Comparison of ENCODE assay signal across 9 mouse cellular contexts in the genomic region with DNA sequence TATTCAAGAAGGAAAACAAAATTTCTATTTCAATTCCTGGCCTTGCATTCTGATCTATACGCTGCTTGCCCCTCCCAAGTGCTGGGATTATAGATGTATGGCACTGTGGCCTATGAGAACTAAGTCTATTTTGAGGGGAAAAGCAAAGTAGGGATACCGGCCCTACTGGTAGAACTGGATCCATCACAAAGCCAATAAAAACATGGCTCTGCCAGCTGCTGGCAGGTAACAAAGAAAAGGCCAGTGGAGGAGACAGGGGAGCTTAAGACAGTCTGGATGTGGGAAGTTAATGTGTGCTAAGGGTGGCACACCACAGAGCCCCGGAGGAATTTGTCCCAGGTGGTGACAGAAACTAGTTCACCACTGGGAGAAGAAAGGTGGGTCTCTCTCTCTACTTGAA. TPM values are rescaled to one million over a fixed set of nuclear protein-coding genes. Genes with fewer than 3 reads are reported as not detected.
A peak's percentile ranks its signal among the peaks of the same experiment; 100 is the strongest.
DNase-seq lines count a peak whose midpoint lies in the region.
"Had no signal": no experiment of that assay in that cellular context is flagged by ENCODE, and none has a peak within 500 bp of the region (broad histone marks: within the 10 kb centered on the region; RNA-seq: fewer than 3 reads in every experiment).

No protein-coding gene starts in this region.

- peak; percentile 52 for DNase-seq in kidney, adult 11 months
- DNase-seq in kidney, postnatal 4 days: no peak
- peak; percentile 68 for DNase-seq in urinary bladder, postnatal 14 days (ENCODE audit: low spot score)
- DNase-seq in urinary bladder, postnatal 10 days (ENCODE audit: low spot score): no peak
- peak; percentile 38 for DNase-seq in kidney, postnatal 14 days
- no peak for DNase-seq in adrenal gland, adult 8-10 months
- no peak for DNase-seq in right cerebral cortex, postnatal 10 days (ENCODE audit: low spot score in 2 of 2)
- DNase-seq in right cerebral cortex, adult 2 months (ENCODE audit: low spot score in 2 of 2): no peak
- DNase-seq: cerebellum, adult 9-11 months had no signal

RNA-seq across cellular contexts. Expression of a gene that starts 8.6 kb away (rescaled TPM):
- total RNA-seq in adrenal gland, adult 8-10 months (2022): 10 to 100 TPM in 1 of 4 experiments, 1 to 10 TPM in 3; 7.7 to 11.0 (median 9.6) TPM

RNA-seq across cellular contexts. Expression of a gene that starts 32.9 kb away (rescaled TPM):
- total RNA-seq in adrenal gland, adult 8-10 months (2022): 10 to 100 TPM; 53.7 to 67.7 (median 58.6) TPM

RNA-seq across cellular contexts. Expression of a gene that starts 55.2 kb away (rescaled TPM):
- total RNA-seq in adrenal gland, adult 8-10 months (2022): 10 to 100 TPM; 13.4 to 16.2 (median 14.4) TPM

Comparison
In these comparisons a context has a peak if more than half of its experiments do, and no peak if none do; other contexts are left out.
1. DNase-seq: peak in kidney, adult 11 months (single experiment), urinary bladder, postnatal 14 days (single experiment) and kidney, postnatal 14 days (single experiment); none in kidney, postnatal 4 days (0 of 2), urinary bladder, postnatal 10 days (single experiment), adrenal gland, adult 8-10 months (single experiment), right cerebral cortex, postnatal 10 days (0 of 2) and right cerebral cortex, adult 2 months (0 of 2).